Mouse (Mus musculus) midbrain, embryonic 16.5 days (tissue): Measurements from ENCODE around the gene Tbc1d25. TPM values are rescaled to one million over a fixed set of nuclear protein-coding genes. Genes with fewer than 3 reads are reported as not detected.

Experiments
- ATAC-seq: fragments of 200-750 bp; cut with Nextera tagmentation; 2 replicates; pipeline ENCODE4 v1.8.0; 2017; ENCODE audit warnings: moderate TSS enrichment
- H3K27ac ChIP-seq: fragments of 300-500 bp; sonication (generic); 2 replicates; pipeline ENCODE4 v1.5.1; 2014; ENCODE audit warnings: mild to moderate bottlenecking, low read length, mixed read lengths
- H3K27me3 ChIP-seq: fragments of 300-500 bp; sonication (generic); 2 replicates; pipeline ENCODE4 v1.6.1; 2014; ENCODE audit warnings: low read depth, low read length, mixed read lengths; ENCODE audit not compliant: control insufficient read depth, insufficient read depth
- H3K36me3 ChIP-seq: fragments of 300-500 bp; sonication (generic); 2 replicates; pipeline ENCODE4 v1.6.1; 2014; ENCODE audit warnings: mild to moderate bottlenecking, low read length, moderate library complexity, mixed read lengths; ENCODE audit not compliant: control insufficient read depth, insufficient read depth
- H3K4me1 ChIP-seq: fragments of 300-500 bp; sonication (generic); 2 replicates; pipeline ENCODE4 v1.6.1; 2014; ENCODE audit warnings: mild to moderate bottlenecking, low read length, mixed read lengths; ENCODE audit not compliant: control insufficient read depth, insufficient read depth
- H3K4me2 ChIP-seq: fragments of 300-500 bp; sonication (generic); 2 replicates; pipeline ENCODE4 v1.6.1; 2014; ENCODE audit warnings: mild to moderate bottlenecking, low read length, mixed read lengths
- H3K4me3 ChIP-seq: fragments of 300-500 bp; sonication (generic); 2 replicates; pipeline ENCODE4 v1.5.1; 2014; ENCODE audit warnings: low read depth, mild to moderate bottlenecking, low read length, moderate library complexity, mixed read lengths
- H3K9ac ChIP-seq: fragments of 300-500 bp; sonication (generic); 2 replicates; pipeline ENCODE4 v1.6.1; 2014; ENCODE audit warnings: low read depth, low read length, mixed read lengths
- H3K9me3 ChIP-seq: fragments of 300-500 bp; sonication (generic); replicated peaks from 2 replicates; pipeline ENCODE4 v1.6.1; 2014; ENCODE audit warnings: mild to moderate bottlenecking, low read length, mixed read lengths; ENCODE audit not compliant: control insufficient read depth, poor library complexity, severe bottlenecking
- WGBS: fragments of 180-500 bp; shearing (Covaris S2); extraction: QIAGEN DNeasy Blood & Tissue Kit; methylation state at CpG from one replicate; pipeline ENCODE4 v1.1.7; 2014; 5-methylcytosine and 5-hydroxymethylcytosine counted together
- polyA plus RNA-seq: library from polyadenylated mRNA; unstranded; fragments of >200 nt; fragmentation: Nextera tagmentation; extraction: Ambion mirVana; gene quantifications from 2 replicates; pipeline ENCODE4 v1.2.1, GENCODE M21; 2015

Gene Tbc1d25
- polyA plus RNA-seq, 1 experiment from 2014 or later: 24.4 TPM

DNA sequence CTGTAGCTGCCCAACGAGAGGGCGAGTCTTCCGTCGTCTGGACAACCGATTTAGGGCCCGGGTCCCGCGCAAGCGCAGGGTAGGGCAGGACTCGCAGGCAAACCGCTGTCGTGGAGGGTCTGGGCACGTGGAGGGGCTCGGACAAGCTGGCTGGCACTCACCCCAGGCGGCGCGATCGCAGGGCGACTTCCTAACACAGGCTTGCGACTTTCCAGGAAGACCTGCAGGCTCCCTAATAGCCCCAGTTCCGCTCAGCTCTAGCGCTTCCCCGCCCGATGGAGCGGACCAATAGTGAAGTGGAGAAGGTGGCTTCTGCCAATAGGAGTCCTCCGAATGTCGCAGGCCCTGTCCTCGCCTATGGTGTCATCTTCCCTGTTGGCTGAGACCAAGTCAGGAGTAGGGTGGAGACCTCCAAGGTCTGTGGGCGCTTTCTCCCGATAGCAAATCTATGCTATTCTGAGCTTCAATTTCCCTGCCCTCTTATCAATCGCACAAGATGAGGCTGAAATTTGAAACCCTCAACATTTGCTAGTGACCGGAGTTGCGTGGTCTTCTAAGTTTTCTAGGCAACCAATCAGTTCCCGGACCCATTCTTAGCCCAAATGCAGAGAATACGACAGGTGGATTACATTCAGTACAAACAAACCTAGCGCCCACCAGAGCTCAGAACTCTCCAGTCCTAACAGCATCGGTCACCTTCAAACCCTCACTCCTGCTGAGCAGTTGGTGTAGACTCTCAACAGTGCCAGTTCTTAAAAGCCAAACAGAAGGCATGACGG lies 16.8 kb upstream of the Tbc1d25 start:
- H3K36me3 ChIP-seq: no peaks in the 10 kb centered on the region
- no peaks in the 10 kb centered on the region for H3K27me3 ChIP-seq
- ATAC-seq: peak; percentile 98
- WGBS: 21% methylated on average over 36 of the region's 38 CpGs
- H3K4me3 ChIP-seq: peak overlapping the region; percentile 52
- no peaks in the 10 kb centered on the region for H3K9me3 ChIP-seq
- peak overlapping the region; percentile 70 for H3K4me2 ChIP-seq
- peak overlapping the region; percentile 80 for H3K27ac ChIP-seq
- peak overlapping the region; percentile 60; the same call in 1 of the 2 replicates for H3K9ac ChIP-seq
- H3K4me1 ChIP-seq: peaks cover 4% of the 10 kb centered on the region

GRCm38 (mm10) chrX:8192126-8192639 lies 16.2 kb upstream of the Tbc1d25 start:
- ATAC-seq: no peak
- H3K4me2 ChIP-seq: peak overlapping the region; percentile 70
- WGBS: 9% methylated on average over 13 of the region's 13 CpGs

GRCm38 (mm10) chrX:8182871-8183540 lies 7.0 kb upstream of the Tbc1d25 start:
- Histone ChIP-seq H3K4me1 (no peaks in the 10 kb centered on the region), H3K9ac (no peak overlapping the region), H3K9me3 (no peaks in the 10 kb centered on the region), H3K36me3 (no peaks in the 10 kb centered on the region), H3K27me3 (no peaks in the 10 kb centered on the region), H3K4me2 (no peak overlapping the region), H3K27ac (no peak overlapping the region), H3K4me3 (no peak overlapping the region)
- ATAC-seq: no peak
- 12% methylated on average over 7 of the region's 7 CpGs for WGBS

More at GRCm38 (mm10) chrX:8192126-8192639, 16.2 kb upstream of the Tbc1d25 start:
- Histone ChIP-seq H3K27me3 (no peaks in the 10 kb centered on the region), H3K9ac (peak overlapping the region; percentile 60; the same call in 1 of the 2 replicates), H3K9me3 (no peaks in the 10 kb centered on the region), H3K4me3 (peak overlapping the region; percentile 52), H3K27ac (peak overlapping the region; percentile 80), H3K4me1 (peaks cover 4% of the 10 kb centered on the region), H3K36me3 (no peaks in the 10 kb centered on the region)

GRCm38 (mm10) chrX:8179646-8180045 lies 3.7 kb upstream of the Tbc1d25 start:
- Histone ChIP-seq H3K36me3 (no peaks in the 10 kb centered on the region), H3K9me3 (no peaks in the 10 kb centered on the region), H3K4me2 (no peak overlapping the region), H3K4me3 (no peak overlapping the region), H3K27ac (no peak overlapping the region), H3K9ac (no peak overlapping the region), H3K27me3 (no peaks in the 10 kb centered on the region), H3K4me1 (peaks cover 3% of the 10 kb centered on the region; the same call in 1 of the 2 replicates)
- WGBS: 88% methylated on average over 5 of the region's 5 CpGs
- ATAC-seq: no peak

- Histone ChIP-seq H3K9me3 (no peaks in the 10 kb centered on the region), H3K4me3 (no peak overlapping the region), H3K27me3 (no peaks in the 10 kb centered on the region), H3K36me3 (no peaks in the 10 kb centered on the region), H3K27ac (no peak overlapping the region), H3K9ac (no peak overlapping the region), H3K4me2 (no peak overlapping the region), H3K4me1 (peaks cover 5% of the 10 kb centered on the region; the same call in 1 of the 2 replicates)
- 100% methylated on average over 2 of the region's 2 CpGs for WGBS
- no peak for ATAC-seq
Observed at GRCm38 (mm10) chrX:8178871-8179270, 2.9 kb upstream of the Tbc1d25 start.

DNA sequence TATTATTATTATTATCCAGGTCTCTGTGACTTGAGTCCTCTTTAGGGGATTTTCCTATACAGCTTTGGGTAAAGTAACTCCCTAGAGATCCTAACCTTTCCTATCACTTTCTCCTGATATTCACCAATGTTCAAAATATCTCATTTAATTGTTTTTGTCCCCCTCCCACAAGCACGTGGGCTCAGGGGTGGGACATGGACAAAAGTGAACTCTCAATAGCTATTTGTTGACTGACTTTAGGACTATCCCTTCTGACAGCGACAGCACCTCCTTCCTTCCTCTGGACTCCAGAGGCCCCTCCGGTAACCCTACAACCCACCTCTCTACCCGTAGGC lies 845 bp downstream of the Tbc1d25 start:
- H3K4me3 ChIP-seq: peak overlapping the region; percentile 62

DNA sequence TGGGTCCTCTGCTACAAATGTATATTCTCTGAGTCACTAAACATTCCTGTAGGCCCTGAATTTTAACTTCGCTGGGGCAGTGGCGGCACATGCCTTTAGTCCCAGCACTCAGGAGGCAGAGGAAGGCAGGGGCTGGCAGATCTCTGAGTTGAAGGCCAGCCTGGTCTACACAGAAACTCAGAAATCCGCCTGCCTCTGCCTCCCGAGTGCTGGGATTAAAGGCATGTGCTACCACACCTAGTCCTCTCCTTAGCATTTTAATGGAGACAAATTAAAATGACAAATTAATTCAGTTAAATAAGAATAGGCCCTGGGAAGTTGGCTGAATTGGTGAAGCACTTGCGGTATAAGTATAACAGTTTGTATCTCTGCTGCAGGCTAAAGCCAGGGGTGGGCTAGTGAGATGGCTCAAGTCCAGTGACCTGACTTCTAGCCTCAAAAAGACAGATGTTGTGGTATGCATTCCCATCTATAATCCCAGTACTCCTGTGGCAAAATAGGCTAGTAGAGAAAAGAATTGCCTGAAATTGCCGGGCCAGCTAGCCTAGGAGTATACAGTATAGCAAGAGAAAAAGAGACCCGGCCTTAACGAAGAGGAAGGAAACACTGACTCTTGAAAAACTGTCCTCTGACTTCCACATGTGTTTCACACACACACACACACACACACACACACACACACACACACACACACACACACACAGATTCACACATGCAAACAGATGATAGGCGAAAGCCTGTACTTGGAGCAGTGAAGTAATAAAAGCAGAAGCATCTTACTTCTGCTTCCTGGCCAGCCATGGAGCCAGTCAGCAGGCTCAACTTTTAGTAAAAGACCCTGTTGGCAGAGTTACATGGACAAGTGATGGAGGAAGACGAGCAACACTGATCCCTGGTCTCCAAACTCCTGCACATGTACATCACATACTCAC lies 8.0 kb downstream of the Tbc1d25 start:
- Histone ChIP-seq H3K27me3 (no peaks in the 10 kb centered on the region), H3K4me1 (no peaks in the 10 kb centered on the region), H3K4me3 (no peak overlapping the region), H3K36me3 (no peaks in the 10 kb centered on the region; the same call in 1 of the 2 replicates), H3K9ac (no peak overlapping the region), H3K4me2 (no peak overlapping the region), H3K9me3 (no peaks in the 10 kb centered on the region), H3K27ac (no peak overlapping the region)
- WGBS: 94% methylated on average over 10 of the region's 10 CpGs
- ATAC-seq: no peak

More for the DNA sequence above, 845 bp downstream of the Tbc1d25 start:
- no peaks in the 10 kb centered on the region for H3K36me3 ChIP-seq
- H3K27ac ChIP-seq: no peak overlapping the region; the same call in 1 of the 2 replicates
- peak overlapping the region; percentile 48 for H3K4me2 ChIP-seq
- H3K9ac ChIP-seq: peak overlapping the region; percentile 74
- 10% methylated on average over 4 of the region's 4 CpGs for WGBS
- H3K27me3 ChIP-seq: no peaks in the 10 kb centered on the region
- ATAC-seq: no peak
- no peaks in the 10 kb centered on the region for H3K9me3 ChIP-seq
- H3K4me1 ChIP-seq: peaks cover 5% of the 10 kb centered on the region; the same call in 1 of the 2 replicates

GRCm38 (mm10) chrX:8164471-8164870 lies 11.5 kb downstream of the Tbc1d25 start:
- Histone ChIP-seq H3K9me3 (no peaks in the 10 kb centered on the region), H3K27ac (no peak overlapping the region), H3K9ac (no peak overlapping the region), H3K27me3 (no peaks in the 10 kb centered on the region), H3K4me3 (no peak overlapping the region), H3K4me2 (no peak overlapping the region), H3K36me3 (no peaks in the 10 kb centered on the region; the same call in 1 of the 2 replicates), H3K4me1 (no peaks in the 10 kb centered on the region)
- WGBS: 94% methylated on average over 4 of the region's 4 CpGs
- ATAC-seq: no peak
